Mouse (Mus musculus) gastrocnemius, adult 8-10 months (tissue): ENCODE results near the gene Slc8a1. TPM values are rescaled to one million over a fixed set of nuclear protein-coding genes. Genes with fewer than 3 reads are reported as not detected.

Source experiments
- DNase-seq, 2 experiments: peaks; one replicate each; pipeline ENCODE4 v3.0.0; 2022; ENCODE audit warnings: low spot score in 2 of 2
- total RNA-seq, 4 experiments: library from RNA; stranded (reverse); gene quantifications; 2 replicates each; pipeline ENCODE4 v1.2.4; 2022

Gene Slc8a1
- total RNA-seq, result 10 to 100 TPM; 22.3 to 34.0 (median 27.7) TPM

- no peak for DNase-seq
Measured at GRCm38 (mm10) chr17:81738311-81738755, at the start of gene Slc8a1. Gene Slc8a1, minus strand, starts transcription at chr17:81738377.

DNA sequence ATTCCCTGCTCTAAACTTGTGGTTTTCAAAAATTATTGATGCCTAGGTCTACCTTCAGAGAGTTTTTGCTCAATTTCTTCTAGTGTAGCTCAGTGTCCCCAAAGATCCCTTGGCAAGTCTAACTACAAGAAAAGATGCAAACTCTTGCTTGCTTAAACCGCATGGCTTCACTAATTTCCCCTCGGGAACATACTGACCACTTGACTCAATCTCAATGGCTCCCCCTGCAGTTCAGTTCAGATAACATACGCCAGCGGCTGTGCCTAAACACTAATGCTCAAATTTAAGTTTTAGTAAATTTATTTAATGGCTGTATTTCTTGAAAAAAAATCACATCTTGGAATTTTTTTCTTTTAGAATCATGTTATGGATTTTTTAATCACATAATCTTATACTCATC lies 49.2 kb upstream of the Slc8a1 start:
- DNase-seq, result peak; percentile 12 to 22

DNA sequence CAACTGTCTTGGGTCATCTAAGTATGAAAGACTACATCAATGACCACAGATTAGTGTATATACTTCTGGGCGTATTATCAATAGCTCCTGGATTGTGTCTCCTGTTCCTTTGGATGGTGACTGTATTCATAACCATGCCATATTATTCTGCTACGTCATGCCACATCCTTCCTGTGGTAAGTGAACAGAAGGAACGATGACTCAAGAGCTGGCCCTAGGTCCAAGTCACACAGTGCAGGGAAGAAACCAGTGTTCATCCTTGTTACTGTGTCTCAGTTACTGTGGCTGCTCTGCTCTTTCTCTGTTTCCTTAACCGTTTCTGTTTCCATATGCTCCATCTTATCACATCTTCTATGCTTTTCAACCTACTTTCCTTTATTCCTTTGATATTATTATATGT lies 44.1 kb upstream of the Slc8a1 start:
- DNase-seq, result no peak

DNA sequence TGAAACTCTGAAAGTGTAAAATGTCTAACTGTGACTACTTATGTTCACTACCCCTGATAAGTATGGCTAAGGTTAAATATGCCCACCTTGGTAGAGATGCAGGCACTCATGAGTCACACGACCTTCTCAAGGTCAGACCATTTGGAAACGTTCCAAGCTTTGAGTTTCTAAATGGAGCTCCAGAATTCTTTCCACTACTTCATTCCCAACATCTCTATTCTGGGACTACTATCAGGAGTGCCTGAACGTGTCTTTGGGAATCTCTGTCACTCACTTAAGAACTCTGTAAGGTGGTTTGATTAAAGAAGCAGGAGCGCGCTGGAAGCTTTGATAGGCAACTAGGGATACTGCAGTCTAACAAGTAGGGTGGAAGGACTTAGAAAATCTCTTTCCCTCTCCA lies 43.3 kb upstream of the Slc8a1 start:
- no peak for DNase-seq

DNA sequence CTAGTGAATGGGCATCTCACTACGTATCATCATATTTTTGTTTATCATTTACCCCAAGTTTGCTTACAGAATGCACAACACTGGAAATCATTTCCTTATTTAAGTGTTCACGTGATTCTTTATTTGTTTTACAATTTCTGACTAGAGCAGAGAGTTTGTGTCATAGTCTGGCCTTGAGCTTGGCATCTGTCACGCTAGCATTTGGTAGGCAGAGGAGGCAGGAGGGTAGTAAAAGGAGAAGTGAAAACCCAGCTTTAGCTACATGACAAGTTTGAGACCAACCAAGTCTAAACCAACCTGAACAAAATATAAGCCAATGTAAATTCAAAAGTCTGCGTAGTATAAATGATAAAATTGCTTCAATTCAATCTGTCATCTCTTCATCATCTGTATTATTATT lies 41.7 kb upstream of the Slc8a1 start:
- DNase-seq, result no peak

DNA sequence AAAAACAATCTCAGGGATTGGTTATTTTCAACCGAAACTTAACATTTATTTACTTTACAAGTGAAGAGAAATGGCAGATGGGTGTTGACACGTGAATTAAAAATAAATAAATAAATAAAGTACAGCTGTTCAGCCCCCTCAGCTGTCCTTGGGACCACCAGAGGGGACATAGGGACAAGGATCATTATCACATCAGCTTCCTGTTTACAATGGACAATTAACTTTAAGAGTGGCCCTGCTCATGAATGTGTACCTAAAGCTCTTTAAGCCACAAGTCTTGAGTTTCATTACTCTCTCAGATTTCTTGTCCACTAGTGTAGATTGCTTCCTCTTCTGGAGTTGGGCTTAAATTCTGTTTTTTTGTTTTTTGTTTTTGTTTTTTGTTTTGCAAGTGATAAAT lies 12.5 kb upstream of the Slc8a1 start:
- DNase-seq, result no peak

DNA sequence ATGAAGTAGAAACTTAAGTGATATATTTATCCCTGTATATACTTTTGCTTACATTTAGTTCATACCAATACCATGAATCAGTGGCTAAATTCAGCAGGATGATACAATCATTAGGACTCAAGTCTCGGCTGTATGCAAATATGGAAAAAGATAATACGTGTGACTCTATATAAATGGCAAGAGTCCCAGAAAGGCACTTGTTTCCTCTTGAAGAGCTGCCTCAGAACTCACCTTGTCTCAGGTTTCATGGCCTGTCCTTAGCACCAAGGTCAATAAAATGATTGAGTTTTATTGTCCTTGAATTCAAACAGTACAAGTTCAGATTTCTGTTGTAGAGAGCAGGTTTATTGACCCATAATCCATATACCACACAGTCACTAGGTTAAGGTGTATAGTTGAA lies 4.9 kb upstream of the Slc8a1 start:
- DNase-seq, result no peak

- no peak for DNase-seq
Measured at GRCm38 (mm10) chr17:81740576-81740975, 2.4 kb upstream of the Slc8a1 start.

DNA sequence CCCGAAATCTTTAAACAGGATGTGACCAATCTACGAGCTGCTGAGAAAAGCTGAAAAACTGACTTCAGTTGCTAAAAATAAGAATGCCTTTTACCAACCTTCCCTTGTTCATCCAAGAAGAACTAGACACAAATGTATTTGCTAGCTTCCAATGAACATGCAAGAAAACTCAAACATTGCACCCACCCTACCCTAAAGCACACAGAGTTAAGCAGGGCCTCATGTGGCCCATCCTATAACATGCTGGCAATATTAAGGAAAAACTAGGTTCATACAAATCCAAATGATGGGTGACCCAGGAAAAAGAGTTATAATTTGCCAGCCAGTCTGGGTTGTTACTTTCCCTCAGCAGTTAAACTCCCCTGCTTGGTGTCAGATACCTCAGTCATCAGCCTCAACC lies 398 bp downstream of the Slc8a1 start:
- no peak for DNase-seq

- no peak for DNase-seq
Measured at GRCm38 (mm10) chr17:81737309-81737708, 868 bp downstream of the Slc8a1 start.

DNA sequence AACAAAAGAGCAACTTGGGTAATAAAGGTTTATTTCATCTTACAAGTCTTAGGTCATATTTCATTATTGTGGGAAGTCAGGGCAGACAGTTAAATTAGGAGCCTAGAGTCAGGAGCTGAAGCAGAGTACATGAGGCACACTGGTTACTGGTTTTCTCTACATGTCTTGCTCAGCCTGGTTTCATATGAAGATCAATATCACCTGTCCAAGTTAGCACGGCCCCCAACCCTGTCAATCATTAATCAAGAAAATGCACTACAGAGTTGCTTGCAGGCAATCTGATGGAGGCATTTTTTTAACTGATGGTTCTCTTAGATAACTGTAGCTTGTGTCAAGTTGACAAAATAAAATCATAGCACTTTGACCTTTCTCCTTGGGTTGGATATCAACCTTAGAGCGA lies 2.6 kb downstream of the Slc8a1 start:
- no peak for DNase-seq

- DNase-seq, result no peak
Measured at GRCm38 (mm10) chr17:81729891-81730290, 8.3 kb downstream of the Slc8a1 start.

- no peak for DNase-seq
Measured at GRCm38 (mm10) chr17:81712273-81712751, 25.9 kb downstream of the Slc8a1 start.

DNA sequence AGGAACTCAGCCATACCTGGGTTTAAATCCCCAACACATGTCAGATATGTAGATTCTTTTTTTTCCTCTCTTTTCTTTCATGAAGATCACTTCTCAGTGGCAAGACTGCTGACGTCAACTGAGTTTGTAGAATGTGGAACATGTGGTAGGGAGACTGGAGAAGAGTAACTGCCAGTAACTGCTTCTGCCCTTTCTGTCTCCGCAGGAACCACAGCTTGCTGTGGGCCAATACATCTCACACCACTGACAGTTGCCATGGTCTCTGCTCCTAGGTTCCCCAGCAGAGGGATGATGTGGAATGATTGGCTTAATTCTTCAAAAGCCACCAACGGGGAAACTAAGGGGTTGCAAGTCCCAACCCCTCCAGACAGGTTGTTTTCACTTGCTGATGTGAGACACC lies 33.4 kb downstream of the Slc8a1 start:
- DNase-seq, result no peak

DNA sequence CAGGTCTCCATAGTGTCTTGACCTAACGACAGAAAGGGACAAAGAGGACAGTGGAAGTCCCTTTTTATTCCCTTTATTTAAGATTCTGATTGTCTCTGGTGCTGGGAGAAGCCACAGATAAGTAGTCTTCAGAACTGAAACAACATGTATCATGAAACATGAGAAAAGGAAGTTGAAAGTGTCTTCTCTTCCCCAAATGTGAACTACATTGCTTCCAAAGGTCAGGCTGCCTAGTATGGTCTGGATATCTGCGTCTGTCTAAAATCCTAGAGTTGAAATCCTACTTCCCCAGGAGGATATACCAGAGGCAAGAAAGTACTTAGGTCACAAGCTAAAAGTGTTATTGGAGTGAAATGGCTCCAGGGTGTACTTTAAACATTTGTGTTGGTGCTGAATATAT lies 34.9 kb downstream of the Slc8a1 start:
- DNase-seq, result no peak

DNA sequence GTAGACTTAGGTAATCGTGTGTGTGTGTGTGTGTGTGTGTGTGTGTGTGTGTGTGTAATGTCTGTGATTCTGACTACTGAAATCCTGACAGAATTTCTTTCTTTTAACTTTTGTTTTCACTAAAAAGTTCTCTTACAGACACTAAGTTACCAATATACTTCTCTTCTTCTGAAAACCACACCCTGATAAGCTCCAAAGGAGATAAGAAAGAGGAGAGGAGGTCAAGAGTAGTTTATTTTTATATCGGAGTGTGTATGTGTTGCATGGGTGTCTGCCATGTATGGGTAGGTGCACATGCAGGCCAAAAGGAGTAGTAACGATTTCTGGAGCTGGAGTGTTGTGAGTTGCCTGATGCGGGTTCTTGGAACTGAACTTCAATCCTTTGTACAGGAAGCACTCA lies 36.5 kb downstream of the Slc8a1 start:
- no peak for DNase-seq

GRCm38 (mm10) chr17:81698789-81699188 lies 39.4 kb downstream of the Slc8a1 start:
- no peak for DNase-seq

DNA sequence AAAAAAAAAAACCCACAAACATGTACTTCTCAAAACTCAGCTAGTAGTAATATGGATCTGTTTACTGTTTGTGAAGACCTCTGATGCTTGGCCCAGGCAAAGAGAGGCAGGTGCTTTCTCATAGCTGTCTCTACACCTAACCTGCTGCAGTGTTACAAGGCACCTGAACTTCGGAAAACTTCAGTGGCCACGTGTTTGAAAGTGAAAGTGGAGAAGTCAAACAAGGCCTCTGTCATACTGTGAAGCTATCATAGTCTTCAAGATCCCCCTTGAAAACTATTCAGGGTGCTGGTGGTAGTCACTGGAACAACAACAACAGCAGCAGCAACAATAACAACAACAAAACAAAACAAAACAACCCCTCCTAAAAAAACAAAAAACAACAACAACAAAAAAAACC lies 40.5 kb downstream of the Slc8a1 start:
- DNase-seq, result no peak

GRCm38 (mm10) chr17:81694977-81695376 lies 43.2 kb downstream of the Slc8a1 start:
- no peak for DNase-seq

DNA sequence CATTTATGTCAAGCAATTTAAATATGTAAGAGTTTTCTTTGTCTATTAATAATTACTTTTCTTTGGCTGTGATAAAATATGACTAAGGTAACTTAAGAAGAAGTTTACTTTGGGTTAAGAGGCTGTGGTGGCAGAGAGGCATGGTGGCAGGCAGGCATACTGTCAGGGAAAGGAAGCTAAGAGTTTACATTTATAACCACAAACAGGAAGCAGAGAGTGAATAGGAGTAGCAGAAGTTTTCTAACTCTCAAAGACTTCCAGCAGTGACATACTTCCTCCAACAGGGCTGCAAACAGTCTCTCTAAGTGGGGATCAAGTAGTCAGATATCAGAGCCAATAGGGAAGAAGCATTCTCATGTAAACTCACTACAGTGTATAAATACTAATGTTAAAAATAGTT lies 58.6 kb downstream of the Slc8a1 start:
- no peak for DNase-seq

DNA sequence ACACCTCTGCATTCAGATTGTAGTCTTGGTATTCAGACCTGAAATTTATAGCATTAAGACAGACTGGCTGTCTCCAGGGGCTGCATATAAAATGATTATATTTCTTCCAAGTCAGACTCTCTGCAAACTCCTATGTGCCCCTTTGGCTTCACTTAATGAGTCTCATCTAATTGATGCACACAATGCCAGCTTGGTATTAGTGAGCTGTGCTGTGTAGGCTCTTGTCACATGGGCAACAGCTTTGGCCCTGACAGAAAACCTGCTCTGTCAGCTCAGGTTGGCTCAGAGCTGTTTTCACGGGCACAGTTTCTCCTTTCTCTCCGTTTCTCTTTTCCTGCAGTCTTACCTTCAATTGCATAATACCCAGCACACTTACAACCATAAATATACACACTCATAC lies 60.7 kb downstream of the Slc8a1 start:
- DNase-seq, result no peak

DNA sequence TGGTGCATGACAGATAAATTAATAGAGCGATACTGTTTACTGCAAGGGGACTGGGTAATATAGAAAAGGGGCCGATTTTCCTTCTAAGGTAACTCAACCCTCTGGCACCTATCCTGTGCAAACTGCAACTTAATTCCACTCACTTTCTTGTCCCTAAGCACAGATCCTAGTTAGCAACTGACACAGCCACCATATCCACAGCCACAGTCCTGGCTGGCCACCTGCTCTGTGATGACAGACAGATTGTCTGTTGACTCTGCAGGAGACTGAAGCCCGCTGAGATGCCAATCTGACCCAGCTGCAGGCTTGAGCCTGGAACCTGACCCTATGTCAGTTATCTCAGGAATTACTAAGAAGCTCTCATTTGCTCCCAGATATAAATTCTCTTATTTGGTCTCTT lies 62.0 kb downstream of the Slc8a1 start:
- DNase-seq, result peak; percentile 27 to 67

DNA sequence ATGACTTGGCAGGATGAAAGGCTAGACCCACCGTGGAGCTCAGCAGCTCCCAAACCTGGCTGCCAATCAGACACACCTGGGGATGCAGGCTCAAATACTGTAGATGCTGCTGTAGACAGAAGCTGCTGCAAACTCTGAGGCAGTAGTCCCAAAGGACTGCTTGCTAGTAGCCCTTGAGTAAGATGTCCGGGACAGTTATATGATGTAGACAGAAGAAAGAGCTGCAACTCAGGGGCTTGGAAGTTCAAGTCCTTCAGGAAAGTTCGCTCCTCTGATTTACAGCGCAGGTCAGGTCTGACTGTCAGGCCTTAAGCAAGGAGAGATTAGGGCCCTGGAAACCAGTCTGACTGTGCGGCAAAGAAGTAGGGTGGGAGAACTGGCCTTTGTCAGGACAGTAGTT lies 66.9 kb downstream of the Slc8a1 start:
- DNase-seq, result no peak
